Mouse (Mus musculus): Measurements from ENCODE around the gene Ccdc78.
A peak's percentile ranks its signal among the peaks of the same experiment; 100 is the strongest.

Gene Ccdc78

GRCm38 (mm10) chr17:25833961-25834594, 47.7 kb downstream of the Ccdc78 start:
- DNase-seq (ENCODE audit: low spot score), result no peak

- DNase-seq (ENCODE audit: low spot score), result no peak
These were observed 48.3 kb downstream of the Ccdc78 start for GRCm38 (mm10) chr17:25834595-25835222.

GRCm38 (mm10) chr17:25835301-25835700, 48.9 kb downstream of the Ccdc78 start:
- no peak for DNase-seq (ENCODE audit: low spot score)

DNA sequence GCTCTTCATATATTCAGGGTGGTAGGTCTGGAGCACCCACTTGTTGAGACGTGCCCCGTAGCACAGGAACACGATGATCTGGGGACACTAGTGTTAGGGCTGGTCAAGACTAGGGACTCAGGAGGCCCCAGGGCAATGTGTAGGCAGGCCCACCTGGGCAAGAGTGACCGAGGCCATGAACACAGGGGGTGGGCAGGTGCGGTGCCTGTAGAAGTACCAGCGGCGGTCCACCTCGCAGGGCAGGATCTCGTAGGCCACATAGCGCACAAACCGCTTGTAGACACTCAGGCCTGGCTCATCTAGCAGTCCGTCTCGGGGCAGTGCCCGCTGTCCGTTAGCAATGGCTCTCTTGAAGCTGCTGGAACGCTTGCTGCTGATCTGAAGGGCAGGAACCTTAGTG, 49.4 kb downstream of the Ccdc78 start:
- DNase-seq (ENCODE audit: low spot score), result no peak

DNA sequence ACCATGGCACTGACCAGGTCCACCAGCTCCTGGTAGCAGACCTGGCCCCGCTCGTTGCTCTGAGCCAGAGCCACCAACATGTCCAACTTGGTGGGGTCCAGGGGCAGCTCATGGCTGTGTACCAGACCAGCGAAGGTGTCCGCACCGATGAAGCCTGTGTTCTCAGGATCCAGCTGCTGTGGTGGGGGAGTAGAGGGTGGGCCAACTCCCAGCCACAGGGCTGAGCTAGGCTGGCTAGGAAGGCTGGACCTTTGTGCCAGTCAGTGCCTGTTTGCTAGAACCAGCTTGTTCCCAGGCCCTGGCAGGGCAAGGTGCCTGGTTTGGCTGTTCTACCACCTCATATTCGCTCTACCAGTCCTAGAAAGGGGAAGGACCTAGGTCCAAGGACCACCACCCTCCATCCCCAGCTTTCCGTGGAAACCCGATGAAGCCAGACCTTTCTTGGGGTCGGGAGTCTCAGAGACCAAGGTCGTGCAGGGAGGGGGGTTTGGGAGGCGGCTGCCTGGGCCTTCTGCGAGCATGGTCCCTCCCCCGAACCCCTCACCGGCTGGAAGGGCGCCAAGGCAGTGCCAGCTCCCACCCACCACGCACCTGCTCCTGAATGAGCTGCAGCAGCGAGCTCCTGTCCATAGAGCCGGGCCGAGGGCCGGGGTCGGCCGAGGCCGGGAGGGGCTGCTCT, 50.2 kb downstream of the Ccdc78 start:
- DNase-seq (ENCODE audit: low spot score), result no peak

- DNase-seq (ENCODE audit: low spot score), result peak; percentile 61
These were observed 50.7 kb downstream of the Ccdc78 start, which contains the start of gene Rhbdl1 for GRCm38 (mm10) chr17:25837076-25837410. Gene Rhbdl1, minus strand, starts transcription at chr17:25837295.

DNA sequence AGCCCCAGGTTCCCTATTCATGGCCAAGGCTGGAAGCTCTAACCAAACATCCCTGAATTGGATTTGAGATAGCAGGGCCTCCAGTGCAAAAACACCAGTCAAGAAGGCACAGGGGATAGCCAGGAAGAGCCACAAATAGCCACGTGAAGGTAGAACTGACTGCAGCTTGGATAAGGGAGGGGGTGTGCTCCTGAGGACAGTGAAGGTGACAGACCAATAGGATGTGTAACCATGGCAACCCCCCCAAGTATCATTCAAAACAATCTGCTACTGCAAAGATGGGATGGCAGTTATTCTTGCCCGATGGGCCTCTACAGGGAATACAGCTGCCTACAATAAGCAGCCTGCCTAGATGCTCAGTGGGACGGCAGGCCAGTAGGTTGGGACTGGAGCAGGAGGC, 51.2 kb downstream of the Ccdc78 start:
- no peak for DNase-seq (ENCODE audit: low spot score)

GRCm38 (mm10) chr17:25838904-25839303, 52.5 kb downstream of the Ccdc78 start:
- no peak for DNase-seq (ENCODE audit: low spot score)

- no peak for DNase-seq (ENCODE audit: low spot score)
These were observed 53.3 kb downstream of the Ccdc78 start for GRCm38 (mm10) chr17:25839455-25840235.
